Mouse (Mus musculus) adipose tissue, adult 10 weeks (tissue): ENCODE data around the gene Slc12a8. TPM values are rescaled to one million over a fixed set of nuclear protein-coding genes. Genes with fewer than 3 reads are reported as not detected.

Source experiments
- polyA plus RNA-seq: library from polyadenylated mRNA; stranded (reverse); fragments of 350-450 nt; fragmentation: Illumina TruSeq; extraction: RNeasy Lipid Tissue Mini Kit (QIAGEN cat#74804); gene quantifications from one replicate; pipeline ENCODE4 v1.2.3, GENCODE M21; 2014; ENCODE audit warnings: low read depth, low replicate concordance

The Slc12a8 gene
- polyA plus RNA-seq, result 0.68 TPM

GRCm38 (mm10) chr16:33516807-33517565, at the start of gene Slc12a8:
Gene Slc12a8, plus strand, starts transcription at chr16:33517328.

DNA sequence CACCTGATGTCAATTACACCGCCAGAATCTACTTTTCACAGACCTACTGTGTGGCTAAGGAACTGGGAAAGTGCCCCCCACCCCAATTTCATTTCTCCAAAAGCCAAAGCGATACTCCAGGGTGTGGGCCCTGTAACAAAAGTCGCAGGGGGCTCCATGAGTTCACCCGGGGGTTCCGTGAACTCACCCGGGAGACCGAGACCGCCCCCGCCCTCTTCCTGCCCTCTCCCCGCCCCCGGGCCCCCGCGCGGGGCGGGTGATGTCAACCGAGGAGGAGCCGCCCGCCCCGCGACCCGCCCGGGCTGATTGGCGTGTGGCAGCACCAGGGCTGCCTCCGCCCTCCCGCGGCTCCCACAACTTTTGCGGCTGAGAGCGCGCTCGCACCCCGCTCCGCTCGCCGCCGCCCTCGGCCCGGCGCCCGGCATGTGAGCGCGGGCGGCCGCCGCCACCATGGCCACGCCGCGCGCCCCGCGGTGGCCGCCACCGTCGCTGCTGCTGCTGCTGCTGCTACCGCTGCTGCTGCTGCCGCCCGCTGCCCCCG, 167.1 kb downstream of the Slc12a8 start, which contains the start of gene Heg1:
Gene Heg1 (plus strand): TSS at position 209 of the 541 bp plus-strand sequence.

Other genes with a start within 250 kb of the Slc12a8 start
- 16.0 TPM for gene Zfp148, start 136.5 kb upstream of the Slc12a8 start, polyA plus RNA-seq
- gene Heg1, start 167.0 kb downstream of the Slc12a8 start, polyA plus RNA-seq, result 40.7 TPM